Mouse (Mus musculus) B cell, adult 62 days (primary cell): ENCODE data around the gene Col6a1. TPM values are rescaled to one million over a fixed set of nuclear protein-coding genes. Genes with fewer than 3 reads are reported as not detected.

Source experiments
- total RNA-seq: library from RNA; stranded (reverse); gene quantifications from 4 replicates; pipeline ENCODE4 v1.2.4, GENCODE M21; 2023

Col6a1 gene
- 0.17 to 0.21 TPM in 2 of 4 replicates, not detected in the others for total RNA-seq

DNA sequence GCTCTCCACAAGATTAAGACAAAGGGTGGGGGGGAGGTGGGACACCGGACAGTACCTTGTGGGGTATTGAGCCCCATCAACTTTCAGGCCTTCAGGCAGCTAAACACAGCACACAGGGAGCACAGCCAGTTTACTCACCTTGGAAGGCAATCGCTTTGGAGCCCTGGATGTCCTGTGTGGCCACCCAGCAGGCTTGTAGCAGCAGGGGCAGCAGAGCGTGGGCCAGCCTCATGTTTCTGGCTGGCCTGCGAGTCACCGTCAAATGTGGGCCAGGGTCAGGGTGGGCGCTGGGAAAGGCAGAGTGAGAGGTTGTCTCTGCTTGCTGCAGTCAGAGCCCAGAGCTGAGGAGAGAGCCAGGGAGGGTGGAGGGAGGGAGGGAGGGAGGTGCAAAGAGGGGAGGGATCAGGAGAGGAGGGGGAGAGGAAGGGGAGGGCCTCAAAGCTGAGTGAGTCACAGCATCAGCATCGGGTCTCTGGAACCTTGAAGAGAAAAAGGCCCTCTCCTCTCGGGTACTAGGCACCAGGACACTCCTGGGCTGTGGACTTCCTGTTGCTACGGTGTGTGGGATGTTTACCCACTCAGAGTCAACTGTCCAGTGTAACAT lies at the start of gene Col6a1:
TSS of gene Col6a1 (minus strand) at position 487 of the 604 bp plus-strand sequence.

Other genes with a start within 250 kb of the Col6a1 start
- gene Lss, start 194.6 kb downstream of the Col6a1 start, total RNA-seq, result 11.9 to 28.3 TPM (median 18.9 TPM) in 4 replicates
- not detected in 4 replicates for gene Spatc1l, start 163.9 kb downstream of the Col6a1 start, total RNA-seq
- not detected in 4 replicates for gene Ftcd, start 150.5 kb downstream of the Col6a1 start, total RNA-seq
- gene Col6a2, start 102.5 kb downstream of the Col6a1 start, total RNA-seq, result not detected in 4 replicates
- 5.4 to 11.7 TPM (median 8.9 TPM) in 4 replicates for gene Pcbp3, start 235.7 kb upstream of the Col6a1 start, total RNA-seq